Mouse (Mus musculus) macrophage (primary cell): ENCODE measurements around the gene Actr5. TPM values are rescaled to one million over a fixed set of nuclear protein-coding genes. Genes with fewer than 3 reads are reported as not detected.

Experiments used
- H3K27ac ChIP-seq: fragments of 350-480 bp; formaldehyde crosslinking; 2 replicates; pipeline ENCODE4 v1.9.0; 2021
- H3K36me3 ChIP-seq: fragments of 350-480 bp; formaldehyde crosslinking; 2 replicates; pipeline ENCODE4 v1.9.0; 2021; ENCODE audit errors: inconsistent target
- H3K4me3 ChIP-seq: fragments of 350-480 bp; formaldehyde crosslinking; 2 replicates; pipeline ENCODE4 v1.9.0; 2021; ENCODE audit errors: inconsistent target
- H3K79me2 ChIP-seq: fragments of 350-480 bp; formaldehyde crosslinking; 2 replicates; pipeline ENCODE4 v1.9.0; 2021; ENCODE audit errors: inconsistent target
- WGBS: methylation state at CpG from one replicate; pipeline ENCODE4 v1.1.7; 2026; ENCODE audit warnings: inconsistent platforms; ENCODE audit not compliant: missing documents; 5-methylcytosine and 5-hydroxymethylcytosine counted together
- polyA plus RNA-seq: library from polyadenylated mRNA; stranded (reverse); fragments of 250-400 nt; gene quantifications from 3 replicates; pipeline ENCODE4 v1.2.4, GENCODE M21; 2018; ENCODE audit warnings: inconsistent platforms

The Actr5 gene
- polyA plus RNA-seq, 1 experiment from 2014 or later, result 3.2 TPM

GRCm38 (mm10) chr2:158629414-158629813 lies 4.7 kb downstream of the Actr5 start:
- no peak overlapping the region for H3K27ac ChIP-seq
- WGBS, result 100% methylated on average over 1 of the region's 1 CpGs
- H3K4me3 ChIP-seq, result no peak overlapping the region
- H3K36me3 ChIP-seq, result peaks cover 57% of the 10 kb centered on the region
- peaks cover 13% of the 10 kb centered on the region; the same call in 1 of the 2 replicates for H3K79me2 ChIP-seq

DNA sequence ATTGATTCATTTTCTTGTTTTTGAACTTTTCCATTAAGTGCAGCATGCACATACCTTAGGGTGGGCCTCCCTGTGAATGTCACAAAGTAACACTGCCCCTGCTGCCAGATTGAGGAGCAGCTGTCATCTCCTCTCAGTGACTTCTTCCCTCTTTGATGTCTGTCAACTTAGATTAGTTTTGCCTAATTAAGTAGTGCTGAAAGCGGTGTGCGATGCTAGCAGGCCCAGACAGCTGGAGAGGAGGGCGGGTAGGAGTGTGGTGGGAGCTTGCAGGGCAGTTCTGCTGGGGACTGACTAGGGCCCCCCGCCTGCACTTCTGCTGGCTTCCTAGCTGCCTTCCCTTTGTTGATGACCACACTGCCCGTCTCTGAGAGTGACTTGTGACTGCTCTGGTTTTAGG lies 7.2 kb downstream of the Actr5 start:
- 98% methylated on average over 5 of the region's 5 CpGs for WGBS
- Histone ChIP-seq H3K27ac (no peak overlapping the region), H3K79me2 (no peaks in the 10 kb centered on the region), H3K4me3 (no peak overlapping the region), H3K36me3 (peaks cover 82% of the 10 kb centered on the region)

DNA sequence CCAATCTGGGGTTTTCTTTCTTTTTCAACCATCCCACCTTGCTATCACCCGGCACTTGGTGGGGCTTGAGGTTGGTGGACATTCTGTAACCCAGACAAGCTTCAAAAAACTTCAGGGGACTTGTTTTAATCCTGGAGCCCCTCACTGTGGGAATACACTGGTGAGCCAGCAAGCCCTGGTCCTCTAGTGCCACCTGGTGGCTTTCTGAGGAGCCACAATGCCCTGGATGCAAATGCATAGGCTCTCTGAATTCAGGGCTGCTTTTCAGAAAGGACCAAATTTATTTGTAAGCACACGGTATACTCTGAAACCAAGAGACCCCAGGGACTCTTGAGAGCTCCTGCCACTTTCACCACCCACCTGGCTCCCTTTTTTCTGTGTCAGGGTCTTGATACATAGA lies 17.2 kb downstream of the Actr5 start:
- peaks cover 29% of the 10 kb centered on the region; the same call in 1 of the 2 replicates for H3K36me3 ChIP-seq
- 21% methylated on average over 2 of the region's 2 CpGs for WGBS
- no peaks in the 10 kb centered on the region for H3K79me2 ChIP-seq
- no peak overlapping the region for H3K27ac ChIP-seq
- no peak overlapping the region for H3K4me3 ChIP-seq

- Histone ChIP-seq H3K36me3 (peaks cover 21% of the 10 kb centered on the region; the same call in 1 of the 2 replicates), H3K27ac (no peak overlapping the region), H3K79me2 (no peaks in the 10 kb centered on the region), H3K4me3 (no peak overlapping the region)
- WGBS, result 97% methylated on average over 2 of the region's 2 CpGs
These were observed 17.9 kb downstream of the Actr5 start for GRCm38 (mm10) chr2:158642587-158642986.

GRCm38 (mm10) chr2:158643791-158644190 lies 19.1 kb downstream of the Actr5 start:
- WGBS, result 36% methylated on average over 3 of the region's 3 CpGs
- Histone ChIP-seq H3K27ac (no peak overlapping the region), H3K36me3 (peaks cover 10% of the 10 kb centered on the region; the same call in 1 of the 2 replicates), H3K4me3 (no peak overlapping the region), H3K79me2 (no peaks in the 10 kb centered on the region)

DNA sequence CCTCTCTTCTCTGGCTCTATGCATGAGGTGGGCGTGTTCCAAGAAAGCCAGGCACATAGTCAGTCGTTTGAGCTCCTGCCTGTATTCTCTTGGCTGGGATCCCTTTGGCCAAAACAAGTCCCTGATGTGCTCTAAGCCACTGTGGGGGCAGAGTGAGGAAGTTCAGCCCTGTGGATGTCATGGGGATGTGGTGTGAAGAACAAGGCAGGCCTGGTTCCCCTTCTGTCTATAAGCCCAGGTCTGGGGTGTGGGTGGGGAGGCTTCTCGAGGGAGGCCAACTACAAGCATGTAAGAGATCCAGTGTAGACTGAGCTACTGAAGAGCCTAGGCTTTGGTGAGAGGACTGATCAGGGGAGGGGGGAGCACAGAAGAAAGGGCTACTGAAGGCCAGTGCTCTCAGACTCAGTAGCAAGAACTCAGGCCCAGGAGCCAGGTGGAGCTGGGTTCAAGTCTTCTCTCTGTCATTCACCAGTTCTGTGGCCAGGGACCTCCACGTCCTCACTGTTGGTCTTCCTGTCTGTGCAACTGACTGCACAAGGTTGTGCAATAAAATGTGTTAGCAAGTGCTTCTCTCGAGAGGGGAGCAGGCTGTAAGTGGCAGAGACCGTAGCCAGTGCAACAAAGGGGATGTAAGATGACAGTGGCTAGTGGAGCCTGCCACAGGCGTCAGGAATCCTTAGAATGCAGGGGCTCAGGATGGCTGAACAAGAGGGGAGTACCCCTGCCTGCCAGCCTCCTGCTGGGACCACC lies 26.6 kb downstream of the Actr5 start:
- no peaks in the 10 kb centered on the region for H3K79me2 ChIP-seq
- no peak overlapping the region for H3K27ac ChIP-seq
- no peak overlapping the region for H3K4me3 ChIP-seq
- WGBS, result 28% methylated on average over 7 of the region's 7 CpGs
- no peaks in the 10 kb centered on the region for H3K36me3 ChIP-seq

GRCm38 (mm10) chr2:158652985-158653384 lies 28.3 kb downstream of the Actr5 start:
- no peaks in the 10 kb centered on the region for H3K36me3 ChIP-seq
- 4% methylated on average over 4 of the region's 4 CpGs for WGBS

GRCm38 (mm10) chr2:158654717-158655116 lies 30.0 kb downstream of the Actr5 start:
- Histone ChIP-seq H3K36me3 (no peaks in the 10 kb centered on the region), H3K79me2 (no peaks in the 10 kb centered on the region), H3K27ac (no peak overlapping the region), H3K4me3 (no peak overlapping the region)
- WGBS, result 36% methylated on average over 9 of the region's 9 CpGs

More at GRCm38 (mm10) chr2:158652985-158653384, 28.3 kb downstream of the Actr5 start:
- no peaks in the 10 kb centered on the region for H3K79me2 ChIP-seq
- H3K27ac ChIP-seq, result no peak overlapping the region
- no peak overlapping the region for H3K4me3 ChIP-seq

DNA sequence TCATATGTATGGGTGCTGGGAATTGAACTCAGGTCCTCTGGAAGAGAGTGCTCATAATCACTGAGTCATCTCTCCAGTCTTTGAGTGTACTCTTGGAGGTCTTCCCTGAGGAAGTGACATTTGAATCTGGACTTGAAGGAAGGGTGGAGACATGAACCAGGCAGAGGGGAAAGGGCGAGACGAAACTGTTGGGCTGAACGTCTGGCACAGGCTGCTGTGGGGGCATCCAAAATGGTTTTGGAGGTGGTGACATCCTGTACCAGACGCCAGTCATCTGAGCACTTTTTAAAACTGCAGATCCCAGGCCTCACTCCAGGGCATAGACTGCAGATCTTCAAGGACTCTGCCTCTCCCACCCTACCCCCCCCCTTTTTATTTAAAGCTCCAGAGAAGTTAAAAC lies 31.1 kb downstream of the Actr5 start:
- 81% methylated on average over 4 of the region's 4 CpGs for WGBS
- no peak overlapping the region for H3K27ac ChIP-seq
- H3K79me2 ChIP-seq, result no peaks in the 10 kb centered on the region
- no peaks in the 10 kb centered on the region for H3K36me3 ChIP-seq
- H3K4me3 ChIP-seq, result no peak overlapping the region

- Histone ChIP-seq H3K27ac (no peak overlapping the region), H3K79me2 (no peaks in the 10 kb centered on the region), H3K36me3 (no peaks in the 10 kb centered on the region), H3K4me3 (no peak overlapping the region)
- 17% methylated on average over 6 of the region's 6 CpGs for WGBS
These were observed 34.1 kb downstream of the Actr5 start for GRCm38 (mm10) chr2:158658822-158659221.

DNA sequence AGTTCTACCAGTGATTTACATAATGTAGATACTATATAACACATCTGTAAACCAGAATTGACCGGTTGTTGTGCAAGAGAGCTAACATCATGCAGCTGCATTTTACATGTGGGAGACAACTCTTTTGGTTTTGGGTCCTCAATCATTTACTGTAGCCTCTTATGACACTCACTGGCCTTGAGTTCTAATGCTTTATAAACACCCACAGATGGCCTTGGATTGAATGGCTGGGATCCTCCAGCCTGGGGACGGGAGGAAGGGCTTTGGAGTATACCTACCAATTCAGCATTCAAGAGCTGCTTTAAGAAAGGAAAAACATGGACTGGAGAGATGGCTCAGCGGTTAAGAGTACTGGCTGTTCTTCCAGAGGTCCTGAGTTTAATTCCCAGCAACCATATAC lies 34.7 kb downstream of the Actr5 start:
- no peak overlapping the region for H3K4me3 ChIP-seq
- 70% methylated on average over 3 of the region's 3 CpGs for WGBS
- no peaks in the 10 kb centered on the region for H3K36me3 ChIP-seq
- no peak overlapping the region for H3K27ac ChIP-seq
- no peaks in the 10 kb centered on the region for H3K79me2 ChIP-seq

GRCm38 (mm10) chr2:158665098-158665497 lies 40.4 kb downstream of the Actr5 start, which contains the start of gene Ppp1r16b:
Gene Ppp1r16b, plus strand, starts transcription at chr2:158665398.
- no peak within 1 kb of the TSS for H3K27ac ChIP-seq
- 74% methylated on average over 4 of the region's 4 CpGs for WGBS
- H3K4me3 ChIP-seq, result no peak within 1 kb of the TSS

GRCm38 (mm10) chr2:158666071-158666800 lies 41.5 kb downstream of the Actr5 start:
- Histone ChIP-seq H3K27ac (no peak overlapping the region), H3K79me2 (no peaks in the 10 kb centered on the region), H3K4me3 (no peak overlapping the region), H3K36me3 (no peaks in the 10 kb centered on the region)
- WGBS, result 30% methylated on average over 13 of the region's 13 CpGs

More at GRCm38 (mm10) chr2:158665098-158665497, 40.4 kb downstream of the Actr5 start, which contains the start of gene Ppp1r16b:
- Histone ChIP-seq H3K36me3 (no peaks in the 10 kb centered on the region), H3K79me2 (no peaks in the 10 kb centered on the region)

GRCm38 (mm10) chr2:158667022-158667670 lies 42.5 kb downstream of the Actr5 start:
- H3K27ac ChIP-seq, result no peak overlapping the region
- H3K79me2 ChIP-seq, result no peaks in the 10 kb centered on the region
- 1% methylated on average over 47 of the region's 47 CpGs for whole genome bisulfite sequencing
- H3K36me3 ChIP-seq, result no peaks in the 10 kb centered on the region
- no peak overlapping the region for H3K4me3 ChIP-seq
